Mouse (Mus musculus) monocyte, adult 5-6 weeks (primary cell): ENCODE results near the gene Cntn3. TPM values are rescaled to one million over a fixed set of nuclear protein-coding genes. Genes with fewer than 3 reads are reported as not detected.

Source experiments
- ATAC-seq: fragments of 153-309, 156-312 bp; replicated peaks from 2 replicates; pipeline ENCODE4 v1.8.0; 2017; ENCODE audit warnings: mild to moderate bottlenecking; ENCODE audit not compliant: low TSS enrichment, insufficient number of reproducible peaks, severe bottlenecking, poor library complexity, low FRiP score
- total RNA-seq: library from RNA; stranded (forward); fragments of 200-1000, 200-491, 200-594 nt; gene quantifications from 3 replicates; pipeline ENCODE4 v1.2.3, GENCODE M21; 2017

Gene Cntn3
- total RNA-seq, 1 experiment from 2014 or later, result not detected

GRCm38 (mm10) chr6:102515231-102515630 lies 57.7 kb downstream of the Cntn3 start:
- ATAC-seq, result no peak

- no peak for ATAC-seq
These were observed 60.8 kb downstream of the Cntn3 start for GRCm38 (mm10) chr6:102512085-102512484.

GRCm38 (mm10) chr6:102485509-102485908 lies 87.4 kb downstream of the Cntn3 start:
- no peak for ATAC-seq

- no peak for ATAC-seq
These were observed 94.4 kb downstream of the Cntn3 start for GRCm38 (mm10) chr6:102478320-102479080.

GRCm38 (mm10) chr6:102438353-102438752 lies 134.5 kb downstream of the Cntn3 start:
- ATAC-seq, result no peak

- no peak for ATAC-seq
These were observed 145.4 kb downstream of the Cntn3 start for GRCm38 (mm10) chr6:102427549-102427948.

- no peak for ATAC-seq
These were observed 151.1 kb downstream of the Cntn3 start for GRCm38 (mm10) chr6:102421781-102422180.

GRCm38 (mm10) chr6:102388590-102388989 lies 184.3 kb downstream of the Cntn3 start:
- no peak for ATAC-seq

GRCm38 (mm10) chr6:102372112-102372511 lies 200.8 kb downstream of the Cntn3 start:
- ATAC-seq, result no peak

GRCm38 (mm10) chr6:102363880-102364279 lies 209.0 kb downstream of the Cntn3 start:
- ATAC-seq, result no peak

- no peak for ATAC-seq
These were observed 209.5 kb downstream of the Cntn3 start for GRCm38 (mm10) chr6:102363291-102363832.

GRCm38 (mm10) chr6:102332144-102332543 lies 240.8 kb downstream of the Cntn3 start:
- no peak for ATAC-seq

GRCm38 (mm10) chr6:102326711-102327110 lies 246.2 kb downstream of the Cntn3 start:
- no peak for ATAC-seq

GRCm38 (mm10) chr6:102322614-102323284 lies 250.2 kb downstream of the Cntn3 start:
- no peak for ATAC-seq

GRCm38 (mm10) chr6:102319755-102320154 lies 253.1 kb downstream of the Cntn3 start:
- ATAC-seq, result no peak

- ATAC-seq, result no peak
These were observed 290.0 kb downstream of the Cntn3 start for GRCm38 (mm10) chr6:102282889-102283288.

- no peak for ATAC-seq
These were observed 341.9 kb downstream of the Cntn3 start for GRCm38 (mm10) chr6:102231015-102231414.

- no peak for ATAC-seq
These were observed 386.6 kb downstream of the Cntn3 start for GRCm38 (mm10) chr6:102186316-102186715.

- ATAC-seq, result no peak
These were observed 402.0 kb downstream of the Cntn3 start for GRCm38 (mm10) chr6:102170913-102171312.

GRCm38 (mm10) chr6:102161186-102161585 lies 411.7 kb downstream of the Cntn3 start:
- ATAC-seq, result no peak
